Mouse (Mus musculus): Measurements from ENCODE around the gene Garem2. TPM values are rescaled to one million over a fixed set of nuclear protein-coding genes. Genes with fewer than 3 reads are reported as not detected.

Gene Garem2
- polyA plus RNA-seq, 1 experiment from 2014 or later: 22.7 TPM

- WGBS: 92% methylated on average over 9 of the region's 9 CpGs
- H3K27ac ChIP-seq: no peak overlapping the region
- H3K4me3 ChIP-seq: no peak overlapping the region
- peaks cover 96% of the 10 kb centered on the region for H3K36me3 ChIP-seq
- no peak for DNase-seq (ENCODE audit: low spot score)
- H3K9me3 ChIP-seq: no peaks in the 10 kb centered on the region
- no peaks in the 10 kb centered on the region for H3K27me3 ChIP-seq (ENCODE audit: insufficient read depth, poor library complexity, severe bottlenecking)
- H3K4me1 ChIP-seq (replicated peaks): no peaks in the 10 kb centered on the region
Observed at GRCm38 (mm10) chr5:30137271-30137670, 32.3 kb downstream of the Garem2 start.

GRCm38 (mm10) chr5:30138193-30138592, 33.2 kb downstream of the Garem2 start:
- DNase-seq (ENCODE audit: low spot score): no peak
- peaks cover 96% of the 10 kb centered on the region for H3K36me3 ChIP-seq
- 89% methylated on average over 4 of the region's 4 CpGs for WGBS

GRCm38 (mm10) chr5:30146526-30146925, 41.6 kb downstream of the Garem2 start:
- H3K36me3 ChIP-seq: peaks cover 53% of the 10 kb centered on the region
- WGBS: 93% methylated on average over 6 of the region's 6 CpGs
- no peaks in the 10 kb centered on the region for H3K9me3 ChIP-seq

More at GRCm38 (mm10) chr5:30138193-30138592, 33.2 kb downstream of the Garem2 start:
- no peaks in the 10 kb centered on the region for H3K27me3 ChIP-seq (ENCODE audit: insufficient read depth, poor library complexity, severe bottlenecking)
- H3K4me1 ChIP-seq (replicated peaks): no peaks in the 10 kb centered on the region
- H3K27ac ChIP-seq: no peak overlapping the region
- H3K4me3 ChIP-seq: no peak overlapping the region
- H3K9me3 ChIP-seq: no peaks in the 10 kb centered on the region

GRCm38 (mm10) chr5:30148133-30148920, 43.4 kb downstream of the Garem2 start:
- Histone ChIP-seq H3K36me3 (peaks cover 35% of the 10 kb centered on the region), H3K27me3 (ENCODE audit: insufficient read depth, poor library complexity, severe bottlenecking) (no peaks in the 10 kb centered on the region), H3K4me3 (no peak overlapping the region), H3K4me1 (replicated peaks) (no peaks in the 10 kb centered on the region), H3K9me3 (no peaks in the 10 kb centered on the region), H3K27ac (no peak overlapping the region)
- no peak for DNase-seq (ENCODE audit: low spot score)
- 93% methylated on average over 5 of the region's 5 CpGs for WGBS

More at GRCm38 (mm10) chr5:30146526-30146925, 41.6 kb downstream of the Garem2 start:
- DNase-seq (ENCODE audit: low spot score): no peak
- Histone ChIP-seq H3K27me3 (ENCODE audit: insufficient read depth, poor library complexity, severe bottlenecking) (no peaks in the 10 kb centered on the region), H3K4me3 (no peak overlapping the region), H3K4me1 (replicated peaks) (no peaks in the 10 kb centered on the region), H3K27ac (no peak overlapping the region)

GRCm38 (mm10) chr5:30152007-30152406, 47.0 kb downstream of the Garem2 start:
- H3K9me3 ChIP-seq: no peaks in the 10 kb centered on the region
- H3K36me3 ChIP-seq: peaks cover 2% of the 10 kb centered on the region
- no peaks in the 10 kb centered on the region for H3K27me3 ChIP-seq (ENCODE audit: insufficient read depth, poor library complexity, severe bottlenecking)
- H3K4me3 ChIP-seq: no peak overlapping the region
- no peak for DNase-seq (ENCODE audit: low spot score)
- 86% methylated on average over 4 of the region's 4 CpGs for whole genome bisulfite sequencing
- peaks cover 13% of the 10 kb centered on the region for H3K4me1 ChIP-seq (replicated peaks)
- H3K27ac ChIP-seq: no peak overlapping the region

GRCm38 (mm10) chr5:30152413-30152812, 47.5 kb downstream of the Garem2 start:
- DNase-seq (ENCODE audit: low spot score): no peak
- Histone ChIP-seq H3K27ac (no peak overlapping the region), H3K36me3 (no peaks in the 10 kb centered on the region), H3K9me3 (no peaks in the 10 kb centered on the region), H3K27me3 (ENCODE audit: insufficient read depth, poor library complexity, severe bottlenecking) (no peaks in the 10 kb centered on the region), H3K4me1 (replicated peaks) (peaks cover 13% of the 10 kb centered on the region), H3K4me3 (no peak overlapping the region)
- 90% methylated on average over 1 of the region's 1 CpGs for WGBS

- no peak for DNase-seq (ENCODE audit: low spot score)
- Histone ChIP-seq H3K36me3 (no peaks in the 10 kb centered on the region), H3K4me3 (no peak overlapping the region), H3K27me3 (ENCODE audit: insufficient read depth, poor library complexity, severe bottlenecking) (no peaks in the 10 kb centered on the region), H3K9me3 (no peaks in the 10 kb centered on the region), H3K4me1 (replicated peaks) (peaks cover 13% of the 10 kb centered on the region), H3K27ac (no peak overlapping the region)
- 95% methylated on average over 2 of the region's 2 CpGs for WGBS
Observed at GRCm38 (mm10) chr5:30153222-30153621, 48.3 kb downstream of the Garem2 start.

- peak overlapping the region; percentile 90 for H3K4me3 ChIP-seq
Observed at GRCm38 (mm10) chr5:30154013-30154412, 49.1 kb downstream of the Garem2 start.

GRCm38 (mm10) chr5:30154474-30155394, 49.8 kb downstream of the Garem2 start, which contains the start of the genes Hadha and Hadhb:
Gene Hadha, minus strand, starts transcription at chr5:30155162.
Gene Hadhb, plus strand, starts transcription at chr5:30155248.
- Histone ChIP-seq H3K27ac (peak within 1 kb of the TSS; percentile 99), H3K4me3 (peak within 1 kb of the TSS; percentile 90), H3K9me3 (no peaks in the 10 kb centered on the region), H3K27me3 (ENCODE audit: insufficient read depth, poor library complexity, severe bottlenecking) (no peaks in the 10 kb centered on the region), H3K36me3 (no peaks in the 10 kb centered on the region), H3K4me1 (replicated peaks) (peaks cover 13% of the 10 kb centered on the region)
- under 1% methylated on average over 53 of the region's 53 CpGs for WGBS
- DNase-seq (ENCODE audit: low spot score): peak; percentile 92

More at GRCm38 (mm10) chr5:30154013-30154412, 49.1 kb downstream of the Garem2 start:
- no peaks in the 10 kb centered on the region for H3K27me3 ChIP-seq (ENCODE audit: insufficient read depth, poor library complexity, severe bottlenecking)
- H3K27ac ChIP-seq: peak overlapping the region; percentile 99; the same call in 1 of the 2 replicates
- H3K4me1 ChIP-seq (replicated peaks): peaks cover 13% of the 10 kb centered on the region
- no peaks in the 10 kb centered on the region for H3K36me3 ChIP-seq
- 26% methylated on average over 4 of the region's 4 CpGs for WGBS
- no peaks in the 10 kb centered on the region for H3K9me3 ChIP-seq
- no peak for DNase-seq (ENCODE audit: low spot score)

GRCm38 (mm10) chr5:30155395-30155792, 50.4 kb downstream of the Garem2 start:
- Histone ChIP-seq H3K36me3 (no peaks in the 10 kb centered on the region), H3K9me3 (no peaks in the 10 kb centered on the region), H3K4me3 (peak overlapping the region; percentile 90), H3K27me3 (ENCODE audit: insufficient read depth, poor library complexity, severe bottlenecking) (no peaks in the 10 kb centered on the region), H3K27ac (peak overlapping the region; percentile 99), H3K4me1 (replicated peaks) (peaks cover 13% of the 10 kb centered on the region)
- no peak for DNase-seq (ENCODE audit: low spot score)
- under 1% methylated on average over 31 of the region's 31 CpGs for WGBS

GRCm38 (mm10) chr5:30155821-30156629, 51.1 kb downstream of the Garem2 start:
- Histone ChIP-seq H3K27me3 (ENCODE audit: insufficient read depth, poor library complexity, severe bottlenecking) (no peaks in the 10 kb centered on the region), H3K9me3 (no peaks in the 10 kb centered on the region), H3K4me3 (peak overlapping the region; percentile 90), H3K36me3 (no peaks in the 10 kb centered on the region), H3K27ac (peak overlapping the region; percentile 99), H3K4me1 (replicated peaks) (peaks cover 13% of the 10 kb centered on the region)
- 48% methylated on average over 13 of the region's 13 CpGs for WGBS
- no peak for DNase-seq (ENCODE audit: low spot score)

GRCm38 (mm10) chr5:30159601-30160000, 54.6 kb downstream of the Garem2 start:
- H3K36me3 ChIP-seq: no peaks in the 10 kb centered on the region
- H3K27me3 ChIP-seq (ENCODE audit: insufficient read depth, poor library complexity, severe bottlenecking): no peaks in the 10 kb centered on the region
- peaks cover 9% of the 10 kb centered on the region for H3K4me1 ChIP-seq (replicated peaks)
- no peak overlapping the region for H3K27ac ChIP-seq
- DNase-seq (ENCODE audit: low spot score): no peak
- WGBS: 92% methylated on average over 6 of the region's 6 CpGs
- H3K9me3 ChIP-seq: no peaks in the 10 kb centered on the region
- H3K4me3 ChIP-seq: no peak overlapping the region
